Mouse (Mus musculus) urinary bladder, postnatal 14 days (tissue): Measurements from ENCODE around the gene Mettl17.
"Not testable (repeated sequence)": the region's sequence is repeated elsewhere in the genome, so short reads cannot be mapped to it uniquely, and the experiment has no call there.

Experiments used
- DNase-seq: peaks from one replicate; pipeline ENCODE4 v3.0.0; 2021; ENCODE audit warnings: low spot score

Mettl17 gene

DNA sequence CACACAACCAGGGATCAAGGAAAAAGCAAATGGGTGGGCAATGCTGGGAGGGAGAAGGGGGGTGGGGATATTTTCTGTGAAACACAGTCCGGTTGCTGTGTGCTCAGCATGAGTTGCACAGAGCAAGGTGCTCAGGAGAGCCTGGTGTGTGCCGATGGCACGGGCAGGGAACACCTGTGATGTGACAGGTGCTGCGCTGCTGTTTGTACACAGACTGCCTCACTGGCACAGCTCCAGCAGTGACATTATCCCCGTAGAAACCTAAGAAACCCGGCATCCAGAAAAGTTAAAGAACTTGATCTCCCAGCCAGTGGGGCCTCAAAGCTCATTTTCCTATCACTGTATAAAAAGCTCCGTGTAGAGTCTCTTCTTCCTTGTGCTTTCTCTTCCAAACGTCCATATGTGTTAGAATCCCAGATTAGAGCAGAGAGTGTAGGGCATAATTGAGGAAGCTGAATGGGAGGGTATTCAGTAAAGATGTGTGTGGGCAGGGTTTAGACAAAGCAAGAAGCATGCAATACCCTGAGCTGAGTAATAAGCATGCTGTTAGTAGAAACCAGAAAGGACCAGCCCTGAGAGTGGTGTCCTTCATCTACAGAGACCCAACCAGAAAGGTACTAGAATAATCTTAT lies 12.0 kb downstream of the Mettl17 start:
- DNase-seq = no peak

DNA sequence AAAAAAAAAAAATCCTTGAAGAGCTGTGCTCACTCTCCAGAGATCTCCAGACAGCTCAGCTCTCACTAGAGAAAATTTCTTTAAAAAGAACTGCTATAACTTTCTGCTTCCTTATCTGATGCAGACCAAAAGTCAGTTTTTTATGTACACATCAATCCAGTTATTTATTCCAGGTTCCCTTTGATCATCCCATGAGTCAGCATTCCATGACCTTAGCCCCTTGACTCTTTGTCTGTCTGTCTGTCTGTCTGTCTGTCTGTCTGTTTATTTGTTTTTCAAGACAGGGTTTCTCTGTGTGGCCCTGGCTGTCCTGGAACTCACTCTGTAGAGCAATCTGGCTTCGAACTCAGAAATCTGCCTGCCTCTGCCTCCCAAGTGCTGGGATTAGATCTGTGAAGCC lies 14.7 kb downstream of the Mettl17 start:
- no peak for DNase-seq

DNA sequence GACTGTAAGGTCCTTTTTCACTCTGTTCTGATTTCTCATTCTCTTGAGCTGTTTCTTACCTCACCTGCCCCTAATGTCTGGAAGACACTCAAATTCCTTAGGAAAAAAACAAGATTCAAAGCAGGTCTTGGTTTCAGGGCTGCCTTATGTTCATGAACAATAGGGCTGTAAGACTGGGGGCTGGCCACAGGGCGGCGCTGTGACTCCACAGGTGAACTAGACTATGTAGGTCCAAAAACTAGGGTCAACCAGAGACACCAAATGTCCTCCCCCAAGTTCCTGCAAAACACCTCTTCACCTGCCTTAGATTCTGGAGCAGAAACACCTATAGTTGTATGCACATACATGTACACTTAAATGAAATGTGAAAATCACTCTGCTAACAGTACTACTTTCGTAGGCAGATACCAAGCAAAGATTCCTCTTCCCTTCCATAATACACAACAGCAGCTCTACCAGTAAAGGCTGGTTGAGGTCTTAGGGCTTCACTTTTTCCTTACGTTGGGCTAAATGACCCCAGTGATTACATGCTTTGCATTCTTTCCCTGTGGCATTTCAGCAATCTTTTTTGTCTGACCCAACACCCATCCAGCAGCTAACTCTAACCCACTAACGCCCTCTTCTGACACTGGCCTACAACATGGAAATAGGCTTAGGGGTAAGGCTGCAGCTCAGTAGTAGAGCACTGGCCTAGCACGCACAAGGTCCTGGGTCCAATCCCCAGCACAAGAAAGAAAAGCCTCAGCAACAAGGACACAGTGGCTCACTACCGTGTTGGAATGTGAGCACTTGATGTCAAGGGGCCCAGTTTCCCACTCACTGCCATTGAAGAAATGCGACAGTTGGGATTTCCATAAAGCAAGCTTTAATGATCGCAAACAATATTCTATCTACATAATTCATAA lies 18.4 kb downstream of the Mettl17 start:
- peak; percentile 85 for DNase-seq

DNA sequence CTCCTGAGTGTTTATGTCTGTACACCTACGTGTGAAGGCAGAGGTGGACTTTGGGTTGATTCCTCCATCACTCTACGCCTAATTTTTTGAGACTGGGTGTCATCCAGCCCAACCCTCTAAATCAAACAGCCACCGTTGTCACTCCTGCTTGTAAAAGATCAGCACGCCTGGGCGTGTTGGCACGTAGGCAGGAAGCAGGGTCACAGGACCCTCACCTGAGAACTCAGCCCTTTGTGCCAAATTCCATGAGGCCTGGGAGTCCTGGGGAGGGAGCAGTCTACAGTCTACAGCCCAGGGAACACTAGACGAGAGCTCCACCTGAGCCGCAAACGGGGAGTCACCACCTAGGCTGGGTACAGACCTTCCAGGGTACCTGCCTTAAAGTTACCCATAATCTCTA lies 19.1 kb downstream of the Mettl17 start:
- DNase-seq = peak; percentile 50

DNA sequence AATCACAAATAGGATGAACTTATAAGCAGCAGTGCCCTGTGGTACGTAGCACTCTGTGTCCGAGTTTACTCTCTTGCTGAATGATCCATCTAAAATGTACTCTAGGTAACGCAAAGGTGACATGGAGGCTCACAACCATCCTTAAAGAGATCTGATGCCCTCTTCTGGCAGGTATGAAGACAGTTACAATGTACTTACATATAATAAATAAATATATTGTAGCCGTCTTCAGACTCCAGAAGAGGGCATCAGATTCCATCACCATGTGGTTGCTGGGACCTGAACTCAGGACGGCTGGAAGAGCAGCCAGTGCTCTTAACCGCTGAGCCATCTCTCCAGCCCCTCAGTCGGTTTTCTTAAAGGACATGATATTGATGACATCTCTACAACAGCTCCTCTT lies 20.1 kb downstream of the Mettl17 start:
- DNase-seq = no peak

DNA sequence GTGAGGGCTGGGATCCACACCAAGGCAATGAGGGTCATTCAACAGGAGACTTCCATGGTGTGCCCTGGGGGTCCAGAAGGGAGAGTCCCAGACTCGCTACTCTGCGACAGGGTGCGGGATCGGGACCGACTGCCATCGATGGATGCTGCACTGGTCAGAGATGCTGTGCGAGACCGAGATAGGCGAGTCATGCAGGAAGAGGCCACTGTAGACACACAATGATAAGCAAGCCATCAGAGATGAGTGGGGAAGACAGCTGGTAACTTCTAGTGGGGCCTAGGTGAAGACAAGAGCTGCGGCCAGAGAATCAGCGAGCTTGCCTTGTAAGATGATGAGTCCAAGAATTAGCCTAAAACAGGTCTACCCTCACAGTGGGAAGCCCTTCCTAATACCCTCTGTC lies 21.5 kb downstream of the Mettl17 start:
- DNase-seq = no peak

DNA sequence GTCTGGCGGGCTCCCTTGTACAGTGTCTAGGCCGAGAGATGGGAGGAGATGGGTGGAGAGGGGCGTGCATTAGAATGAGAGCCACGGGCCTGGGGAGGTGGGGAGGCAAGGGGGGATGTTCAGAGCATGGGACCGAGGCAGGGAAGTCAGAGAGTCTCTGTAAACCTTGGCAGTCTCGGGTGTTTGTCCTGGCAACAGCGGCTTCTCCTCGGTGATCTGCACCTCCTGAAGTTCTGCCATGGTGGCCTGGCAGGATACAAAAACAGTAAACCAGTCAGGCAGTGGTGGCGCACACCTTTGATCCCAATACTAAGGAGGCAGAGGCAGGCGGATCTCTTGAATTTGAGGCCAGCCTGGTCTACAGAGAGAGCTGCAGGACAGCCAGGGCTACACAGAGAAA lies 26.7 kb downstream of the Mettl17 start:
- no peak for DNase-seq

DNA sequence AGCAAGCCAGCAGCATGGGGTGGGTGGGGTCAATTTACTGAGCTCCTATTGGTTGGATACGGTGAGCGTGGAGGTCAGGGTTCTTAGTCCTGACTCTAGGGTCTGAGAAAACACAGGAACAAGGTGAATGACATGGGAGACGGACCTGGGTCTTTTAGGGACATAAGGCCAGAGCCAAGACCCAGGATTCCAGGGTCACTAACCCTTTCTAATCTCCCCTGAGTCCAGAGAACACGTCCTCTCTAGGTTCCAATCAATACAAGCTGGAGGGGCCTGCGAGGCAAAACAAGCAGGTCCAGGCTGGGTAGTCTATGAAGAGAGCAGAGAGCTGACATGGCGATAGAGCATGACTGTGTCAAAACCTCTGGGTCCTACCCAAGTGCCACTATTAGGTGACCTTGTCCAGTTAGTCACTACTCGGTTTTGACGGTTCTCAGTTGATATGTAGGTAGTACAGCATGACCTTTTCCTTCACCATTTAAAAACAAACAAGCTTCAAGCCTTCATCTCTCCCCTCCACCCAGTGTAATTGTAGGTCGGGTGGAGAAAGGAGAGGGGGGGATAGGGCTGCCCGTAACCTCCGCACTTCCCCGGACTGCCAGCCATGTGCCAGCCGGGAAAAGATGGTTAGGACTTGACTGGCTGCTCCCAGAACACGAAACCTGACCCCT lies 27.9 kb downstream of the Mettl17 start:
- no peak for DNase-seq

DNA sequence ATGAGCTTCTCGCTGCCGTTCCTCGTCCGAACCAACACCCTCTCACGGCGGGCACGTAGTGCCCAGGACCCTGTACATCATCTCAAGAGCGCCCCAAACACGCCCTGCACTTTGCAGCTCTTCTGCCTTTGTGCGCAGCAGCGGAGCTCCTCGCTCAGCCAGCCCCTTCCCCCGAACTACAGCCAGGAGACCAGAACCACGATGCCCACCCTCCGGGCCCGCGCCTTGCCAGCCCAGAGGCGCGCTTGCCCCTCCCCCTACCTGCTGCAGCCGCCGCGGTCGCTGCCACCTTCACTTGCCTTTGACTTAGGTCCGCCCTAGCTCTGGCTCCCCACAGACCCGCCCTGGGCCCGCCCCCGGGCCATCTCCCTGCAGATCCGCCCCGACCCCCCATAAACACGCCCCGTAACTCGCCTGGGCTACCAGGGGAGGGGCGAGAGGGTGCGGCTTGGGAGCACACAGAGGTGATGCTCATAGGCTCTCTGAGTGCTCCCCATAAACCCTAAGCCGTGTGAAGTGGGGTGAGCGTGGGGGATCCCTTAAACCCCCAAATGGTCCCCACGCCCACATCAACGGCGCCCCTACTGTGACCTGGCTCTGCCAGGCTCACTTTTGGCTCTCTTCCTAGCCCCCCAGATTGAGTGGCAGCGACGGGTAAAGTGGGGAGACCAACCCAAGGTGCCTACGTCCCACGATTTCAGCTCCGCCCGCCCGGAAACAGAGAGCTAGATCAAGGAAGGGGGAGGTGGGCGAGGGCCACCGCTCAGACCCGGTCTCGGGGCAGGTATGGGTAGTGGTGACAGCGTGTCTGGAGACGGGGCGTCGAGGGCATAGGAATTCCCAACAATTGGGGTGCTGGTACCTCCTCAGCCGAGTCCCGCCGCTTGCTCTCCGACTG lies 28.7 kb downstream of the Mettl17 start:
- peak; percentile 93 for DNase-seq

DNA sequence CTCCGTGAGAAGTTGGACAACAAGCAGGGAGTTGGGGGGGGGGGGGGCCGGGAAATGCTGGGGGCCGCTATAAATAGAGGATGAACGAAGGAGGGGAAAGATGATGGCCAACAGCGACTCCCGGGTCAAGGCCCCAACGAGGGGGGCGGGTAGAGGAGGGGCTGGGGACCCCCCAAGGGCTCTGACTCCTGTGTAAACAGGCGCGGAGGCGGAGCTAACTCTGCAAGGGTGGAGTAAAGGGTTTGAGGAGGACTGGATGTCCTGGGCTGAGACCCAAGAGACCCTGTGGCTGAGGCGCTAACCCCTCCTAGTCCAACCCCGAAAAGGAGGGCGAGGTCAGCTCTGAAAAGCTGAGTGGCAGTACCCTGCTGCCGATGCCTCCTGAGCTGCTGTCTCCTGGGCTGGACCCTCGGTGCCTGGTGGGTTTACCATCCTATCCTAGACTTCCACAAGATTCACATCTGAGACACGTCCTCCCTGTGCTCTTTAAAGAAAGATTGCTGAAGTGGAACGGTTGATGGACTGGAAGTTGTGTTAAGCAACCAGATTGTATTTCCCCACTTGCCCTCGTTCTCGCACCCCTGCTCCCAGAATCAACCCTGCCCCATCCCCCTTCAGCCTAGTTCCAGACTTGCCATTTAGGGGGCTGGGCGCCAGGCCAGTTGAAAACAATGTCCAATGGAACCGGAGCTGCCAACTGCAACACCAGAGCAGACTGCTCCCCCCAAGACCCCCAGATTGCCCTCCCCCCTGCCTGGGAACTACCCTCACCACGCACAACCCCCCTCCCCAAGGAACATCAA lies 29.5 kb downstream of the Mettl17 start, which contains the start of gene Ndrg2:
TSS of gene Ndrg2 (minus strand) at position 199 of the 803 bp plus-strand sequence.
- DNase-seq = peak; percentile 86

DNA sequence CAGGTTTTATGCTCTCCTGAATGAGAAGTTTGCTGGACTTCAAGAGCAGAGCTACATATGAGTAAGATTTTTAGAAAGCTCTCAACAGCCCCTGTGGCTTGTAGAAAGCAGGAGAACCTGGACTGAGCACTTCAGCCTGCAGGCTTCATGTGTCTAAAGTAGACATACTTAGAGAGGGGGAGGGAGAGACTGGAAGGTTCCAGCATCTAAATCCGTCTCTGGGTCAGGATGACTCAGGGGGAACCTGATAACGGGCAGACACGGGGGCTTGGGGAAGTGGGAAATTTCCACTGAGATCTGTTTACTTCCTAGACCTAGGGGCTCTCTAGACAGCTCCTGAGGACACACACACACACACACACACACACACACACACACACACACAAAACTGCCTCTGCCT lies 30.4 kb downstream of the Mettl17 start:
- DNase-seq = no peak

DNA sequence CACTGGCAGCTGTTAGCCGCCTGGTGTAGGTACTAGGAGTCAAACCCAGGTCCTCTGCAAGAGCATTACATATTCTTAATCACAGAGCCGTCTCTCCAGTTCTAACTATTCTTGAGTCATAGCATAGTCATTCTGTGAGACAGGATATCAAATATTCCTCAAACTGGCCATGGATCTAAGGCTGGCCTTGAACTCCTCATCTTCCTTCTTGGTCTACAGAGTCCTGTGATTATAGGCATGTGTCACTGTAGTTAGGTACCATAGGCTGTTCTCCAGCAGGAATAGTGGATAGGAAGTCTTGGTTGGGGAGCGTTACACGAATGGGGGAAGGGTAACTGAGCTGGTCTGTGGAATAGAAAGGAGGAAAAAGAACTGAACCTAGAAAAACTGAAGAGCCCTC lies 31.9 kb downstream of the Mettl17 start:
- no peak for DNase-seq

DNA sequence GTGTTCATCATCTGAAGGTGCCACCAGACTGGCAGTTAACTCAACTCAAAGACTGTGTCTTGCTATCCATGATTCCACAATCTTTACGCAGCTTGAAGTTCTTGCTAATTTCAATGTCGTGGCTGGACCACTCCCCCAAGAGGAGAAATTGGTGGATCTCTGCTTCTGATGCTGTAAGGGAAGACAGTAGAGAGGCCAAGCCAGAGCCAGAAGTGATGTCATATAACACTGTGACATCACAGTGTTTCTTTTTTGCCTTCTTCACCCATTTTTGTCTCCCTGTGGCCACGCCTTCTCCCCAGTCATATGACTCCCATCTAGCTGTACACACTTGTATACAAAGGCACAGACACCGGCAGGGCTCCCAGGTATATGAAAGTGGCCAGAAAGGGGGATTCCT lies 33.5 kb downstream of the Mettl17 start, which contains the start of gene Tppp2:
TSS of gene Tppp2 (plus strand) at position 301 of the 400 bp plus-strand sequence.
- no peak for DNase-seq

DNA sequence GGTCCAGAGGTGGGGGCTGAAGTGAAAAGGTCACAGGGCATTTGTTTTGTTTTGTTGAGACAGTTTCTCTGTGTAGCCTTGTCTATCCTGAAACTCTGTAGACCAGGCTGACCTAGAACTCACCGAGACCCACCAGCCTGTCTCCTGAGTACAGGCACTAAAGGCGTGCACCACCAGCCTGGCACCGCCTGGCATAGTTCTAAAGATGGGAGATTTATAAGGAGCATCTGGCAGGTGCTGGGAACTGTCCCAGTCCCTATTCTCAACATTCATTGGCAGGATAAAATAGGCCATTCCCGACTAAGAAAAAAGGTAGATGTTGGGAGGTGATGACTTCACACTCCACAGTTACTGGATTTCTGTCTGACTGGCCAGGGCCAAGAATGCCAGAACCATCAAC lies 34.3 kb downstream of the Mettl17 start:
- DNase-seq = no peak

DNA sequence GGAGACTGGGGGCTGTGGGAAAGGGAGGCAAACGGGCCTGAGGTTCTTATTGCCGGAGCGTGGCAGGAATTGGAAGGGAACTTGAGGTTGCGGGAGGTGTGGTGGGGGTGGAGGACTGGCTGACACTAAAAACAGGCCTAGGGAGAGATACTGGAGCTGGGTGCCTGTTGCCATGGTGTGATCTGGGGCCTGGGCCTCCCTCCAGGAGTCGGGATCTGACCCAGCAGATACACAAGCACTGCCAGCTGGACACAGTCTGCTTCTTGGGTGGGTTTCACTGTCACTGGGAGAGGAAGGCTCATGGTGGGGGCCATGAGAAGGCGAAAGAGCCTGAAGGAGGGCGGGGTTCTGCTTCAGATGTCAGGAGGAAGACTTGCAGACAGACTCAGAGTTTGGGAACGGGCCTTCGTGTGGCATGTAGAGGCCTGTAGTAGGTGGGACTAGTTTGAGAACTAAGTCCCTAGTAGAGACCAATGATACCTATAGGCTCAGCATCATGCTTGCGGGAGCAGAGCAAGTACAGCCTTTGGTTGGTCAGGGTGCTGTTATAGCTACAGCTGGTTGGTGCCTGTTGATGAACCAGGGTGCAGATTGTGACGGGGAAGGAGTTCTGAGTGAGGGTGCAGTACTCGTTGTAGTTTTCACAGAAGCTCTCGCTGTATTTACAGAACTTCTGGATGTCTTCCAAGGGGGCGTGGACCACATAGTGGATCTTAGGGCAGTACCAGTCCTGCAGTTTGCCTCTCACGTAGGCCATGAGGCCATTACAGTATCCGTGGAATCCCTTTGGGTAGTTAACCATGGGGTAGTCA lies 37.3 kb downstream of the Mettl17 start:
- peak; percentile 68 for DNase-seq

DNA sequence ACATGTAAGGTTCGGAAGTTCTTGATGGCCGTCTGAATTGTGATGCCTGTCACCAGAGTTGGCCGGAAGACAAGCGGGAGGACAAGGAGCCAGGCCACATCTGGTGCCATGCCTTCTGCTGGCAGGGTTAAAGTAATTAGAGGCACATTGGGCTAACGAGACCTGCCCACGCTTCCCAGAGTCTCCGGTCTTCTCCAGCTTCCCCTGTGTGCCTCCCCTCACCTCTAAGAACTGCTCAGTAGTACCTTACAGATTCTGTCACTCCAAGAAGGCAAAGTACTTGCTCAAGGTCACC lies 37.9 kb downstream of the Mettl17 start, which contains the start of gene Rnase13:
TSS of gene Rnase13 (minus strand) at position 203 of the 295 bp plus-strand sequence.
- DNase-seq = no peak

DNA sequence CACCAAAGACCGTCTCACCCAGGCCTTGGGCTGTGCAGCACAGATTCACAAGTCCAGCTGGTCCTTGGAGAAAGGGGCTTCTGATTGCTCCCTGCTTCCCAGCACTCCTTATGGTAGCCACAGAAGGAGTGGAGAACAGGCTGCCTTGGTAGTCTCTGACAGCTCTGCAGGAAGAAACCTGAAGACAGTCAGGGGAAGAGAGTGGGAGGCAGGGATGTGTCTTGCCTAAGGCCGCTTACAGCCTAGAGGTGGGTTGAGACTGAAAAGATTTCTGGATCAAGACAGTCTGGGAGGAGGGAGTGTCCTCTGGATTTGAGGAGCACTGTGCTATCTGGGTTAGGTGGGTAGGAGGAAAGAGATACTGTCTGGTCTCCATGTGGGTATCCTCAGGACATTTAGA lies 38.3 kb downstream of the Mettl17 start:
- DNase-seq = no peak

DNA sequence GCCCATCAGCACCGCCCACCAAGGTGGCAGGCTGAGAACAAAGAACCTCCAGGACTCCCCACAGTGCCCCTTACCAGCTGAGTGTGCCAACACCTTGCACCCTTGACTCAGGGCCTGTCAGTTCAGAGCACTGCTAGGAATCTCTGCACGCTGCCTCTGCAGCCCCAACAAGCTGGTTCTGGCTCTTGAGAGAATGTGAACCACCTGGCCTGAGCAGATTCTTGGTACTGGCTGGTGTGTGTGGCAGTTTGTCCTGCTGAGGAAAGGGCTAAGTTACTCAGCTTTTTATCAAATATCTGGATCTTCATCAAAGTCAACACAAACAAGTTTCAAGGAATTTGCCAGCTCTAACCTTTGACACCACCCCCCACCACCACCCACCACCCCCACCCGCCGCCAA lies 38.9 kb downstream of the Mettl17 start:
- peak; percentile 70 for DNase-seq

DNA sequence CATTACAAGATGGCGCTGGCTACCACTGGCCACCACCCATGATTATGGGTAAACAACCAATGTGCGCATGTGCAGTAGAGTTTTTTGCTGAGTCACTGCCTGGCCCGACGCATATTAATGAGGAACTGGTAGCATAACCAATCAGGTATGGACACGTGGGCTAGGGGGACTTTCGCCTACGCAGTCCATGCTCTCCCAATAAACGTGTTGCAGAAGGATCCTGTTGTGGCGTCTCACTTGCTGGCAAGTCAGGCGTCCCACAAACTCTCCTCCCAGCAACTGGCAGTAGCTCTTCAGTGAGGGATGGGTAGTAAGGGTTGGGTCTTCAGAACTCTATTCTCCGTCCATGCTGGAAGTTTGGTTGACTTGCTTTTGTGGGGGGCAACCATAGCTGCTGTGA lies 42.3 kb downstream of the Mettl17 start:
- not testable (repeated sequence) for DNase-seq

DNA sequence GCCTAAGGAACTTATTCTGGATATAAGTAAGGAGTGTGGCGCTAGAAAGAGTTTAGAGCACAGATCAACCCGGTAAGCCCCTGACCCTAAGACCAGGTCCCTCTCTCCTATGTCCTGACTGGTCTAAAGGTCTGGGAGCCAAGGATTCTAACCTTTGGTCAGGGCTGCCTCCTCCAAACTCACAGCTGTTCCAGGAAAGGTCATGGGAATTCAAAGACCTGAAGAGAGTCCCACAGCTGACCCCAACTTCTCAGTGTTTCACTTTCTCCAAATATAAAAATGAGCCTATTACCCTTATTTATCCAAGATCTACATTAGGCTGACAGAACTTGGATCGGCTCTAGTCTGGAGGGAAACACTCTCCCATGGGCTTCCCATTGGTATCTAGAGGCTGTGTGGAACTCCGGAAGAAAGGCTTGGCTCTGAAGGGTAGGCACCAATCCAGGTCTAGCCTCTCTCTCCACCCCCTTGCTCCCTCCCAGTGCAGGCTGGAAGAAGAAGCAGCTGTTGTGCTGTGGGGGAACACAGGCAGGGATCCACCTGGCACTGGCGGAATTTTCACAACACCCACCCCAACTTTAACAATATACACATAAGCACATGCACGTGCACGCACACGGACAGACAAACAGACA lies 44.8 kb downstream of the Mettl17 start:
- peak; percentile 69 for DNase-seq
